Mouse (Mus musculus) forebrain, embryonic 16.5 days (tissue): Measurements from ENCODE around the gene Hsdl2. TPM values are rescaled to one million over a fixed set of nuclear protein-coding genes. Genes with fewer than 3 reads are reported as not detected.
A peak's percentile ranks its signal among the peaks of the same experiment; 100 is the strongest.
"Not testable (repeated sequence)": the region's sequence is repeated elsewhere in the genome, so short reads cannot be mapped to it uniquely, and the experiment has no call there.

ENCODE experiments used
- ATAC-seq: fragments of 200-750 bp; cut with Nextera tagmentation; 2 replicates; pipeline ENCODE4 v1.8.0; 2017; ENCODE audit warnings: mild to moderate bottlenecking, moderate library complexity
- H3K27ac ChIP-seq: fragments of 300-500 bp; sonication (generic); 2 replicates; pipeline ENCODE4 v1.5.1; 2014; ENCODE audit warnings: low read length, control low read depth
- H3K27me3 ChIP-seq: fragments of 300-500 bp; sonication (generic); replicated peaks from 2 replicates; pipeline ENCODE4 v1.6.1; 2014; ENCODE audit warnings: low read length; ENCODE audit not compliant: control insufficient read depth, insufficient read depth
- H3K36me3 ChIP-seq: fragments of 300-500 bp; sonication (generic); 2 replicates; pipeline ENCODE4 v1.6.1; 2014; ENCODE audit not compliant: control insufficient read depth, insufficient read depth
- H3K4me1 ChIP-seq: fragments of 300-500 bp; sonication (generic); replicated peaks from 2 replicates; pipeline ENCODE4 v1.6.1; 2014; ENCODE audit warnings: low read length; ENCODE audit not compliant: control insufficient read depth, insufficient read depth
- H3K4me2 ChIP-seq: fragments of 300-500 bp; sonication (generic); 2 replicates; pipeline ENCODE4 v1.6.1; 2014; ENCODE audit warnings: mild to moderate bottlenecking, low read length, control low read depth
- H3K4me3 ChIP-seq: fragments of 300-500 bp; sonication (generic); replicated peaks from 2 replicates; pipeline ENCODE4 v1.5.1; 2014; ENCODE audit warnings: mild to moderate bottlenecking, low read length, control low read depth
- H3K9ac ChIP-seq: fragments of 300-500 bp; sonication (generic); replicated peaks from 2 replicates; pipeline ENCODE4 v1.6.1; 2014; ENCODE audit warnings: low read depth, low read length, control low read depth
- H3K9me3 ChIP-seq: fragments of 300-500 bp; sonication (generic); 2 replicates; pipeline ENCODE4 v1.6.1; 2016; ENCODE audit warnings: low read length; ENCODE audit not compliant: control insufficient read depth
- WGBS: fragments of 180-500 bp; shearing (Covaris S2); extraction: QIAGEN DNeasy Blood & Tissue Kit; methylation state at CpG from one replicate; pipeline ENCODE4 v1.1.7; 2014; 5-methylcytosine and 5-hydroxymethylcytosine counted together
- polyA plus RNA-seq: library from polyadenylated mRNA; unstranded; fragments of >200 nt; fragmentation: Nextera tagmentation; extraction: Ambion mirVana; gene quantifications from 2 replicates; pipeline ENCODE4 v1.2.1, GENCODE M21; 2015

Gene Hsdl2
- polyA plus RNA-seq, 1 experiment from 2014 or later = 19.5 TPM

DNA sequence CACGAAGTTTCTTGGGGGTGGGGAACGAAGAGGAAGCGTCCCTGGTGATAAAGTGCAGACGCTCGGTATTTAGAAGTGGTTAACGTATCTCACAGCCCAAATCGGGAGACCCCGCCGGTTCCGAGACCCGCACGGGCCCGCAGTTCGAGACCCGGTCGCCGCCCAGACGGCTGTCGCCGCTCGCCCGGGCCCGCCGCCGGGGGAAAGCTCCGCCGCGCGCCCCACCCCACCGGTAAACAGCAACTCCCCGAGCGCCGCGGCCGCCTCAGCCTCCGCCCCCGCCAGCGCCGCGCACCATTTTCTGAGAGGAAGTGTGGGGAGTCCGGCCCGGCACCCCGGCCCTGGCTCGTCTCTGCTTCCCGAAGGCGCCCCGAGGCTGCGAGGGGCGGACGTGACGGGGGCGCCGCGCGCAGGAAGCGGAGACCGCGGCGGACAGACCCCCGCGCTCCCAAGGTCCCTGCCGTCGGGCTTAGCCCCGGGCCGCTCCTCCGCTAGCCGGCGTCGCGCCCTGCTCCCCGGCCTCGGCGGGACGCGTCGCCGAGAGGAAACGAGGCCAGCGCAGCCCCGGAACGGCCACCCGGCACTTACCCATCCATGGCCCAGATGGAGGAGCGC lies 32.7 kb upstream of the Hsdl2 start:
- Histone ChIP-seq H3K9ac (peak overlapping the region; percentile 89), H3K4me2 (peak overlapping the region; percentile 82), H3K4me1 (peaks cover 4% of the 10 kb centered on the region), H3K4me3 (peak overlapping the region; percentile 90), H3K27me3 (no peaks in the 10 kb centered on the region), H3K27ac (peak overlapping the region; percentile 84), H3K36me3 (no peaks in the 10 kb centered on the region), H3K9me3 (no peaks in the 10 kb centered on the region)
- 0% methylated on average over 72 of the region's 83 CpGs for WGBS
- peak; percentile 82 for ATAC-seq

- peak within 1 kb of the TSS; percentile 89 for H3K9ac ChIP-seq
- under 1% methylated on average over 66 of the region's 83 CpGs for WGBS
- no peaks in the 10 kb centered on the region for H3K27me3 ChIP-seq
- ATAC-seq = peak; percentile 88
- no peaks in the 10 kb centered on the region for H3K36me3 ChIP-seq
- peak within 1 kb of the TSS; percentile 84 for H3K27ac ChIP-seq
- peak within 1 kb of the TSS; percentile 90 for H3K4me3 ChIP-seq
- peaks cover 4% of the 10 kb centered on the region for H3K4me1 ChIP-seq
- no peaks in the 10 kb centered on the region for H3K9me3 ChIP-seq
- H3K4me2 ChIP-seq = peak within 1 kb of the TSS; percentile 82
Measured at GRCm38 (mm10) chr4:59549175-59549976, 32.0 kb upstream of the Hsdl2 start, which contains the start of gene Ptbp3. Gene Ptbp3, minus strand, starts transcription at chr4:59549364.

GRCm38 (mm10) chr4:59549977-59550560 lies 31.3 kb upstream of the Hsdl2 start:
- H3K4me1 ChIP-seq = peaks cover 4% of the 10 kb centered on the region
- WGBS = 19% methylated on average over 11 of the region's 11 CpGs

DNA sequence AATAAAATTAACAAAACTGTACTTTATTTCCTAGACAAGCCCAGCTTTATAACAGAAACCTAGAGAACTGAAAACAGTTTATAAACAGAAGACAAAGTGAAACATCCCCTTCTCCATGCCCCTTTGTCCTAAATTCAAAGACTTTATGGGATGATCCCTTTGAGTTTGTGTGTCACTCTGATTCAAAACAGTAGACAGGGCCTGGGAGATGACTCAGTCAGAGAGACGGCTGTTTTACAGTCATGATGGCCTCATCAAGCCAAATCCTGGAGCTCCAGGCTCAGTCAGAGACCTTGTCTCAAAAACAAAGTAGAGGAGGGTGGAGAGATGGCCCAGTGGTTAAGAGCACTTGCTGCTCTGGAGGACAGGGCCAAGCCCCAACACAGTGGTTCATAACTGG lies 29.5 kb upstream of the Hsdl2 start:
- Histone ChIP-seq H3K9me3 (no peaks in the 10 kb centered on the region), H3K36me3 (no peaks in the 10 kb centered on the region), H3K27me3 (no peaks in the 10 kb centered on the region), H3K4me2 (no peak overlapping the region), H3K4me3 (no peak overlapping the region), H3K27ac (no peak overlapping the region), H3K4me1 (peaks cover 4% of the 10 kb centered on the region), H3K9ac (no peak overlapping the region)
- WGBS = 75% methylated on average over 1 of the region's 1 CpGs
- no peak for ATAC-seq

More at GRCm38 (mm10) chr4:59549977-59550560, 31.3 kb upstream of the Hsdl2 start:
- H3K9me3 ChIP-seq = no peaks in the 10 kb centered on the region
- ATAC-seq = no peak
- no peak overlapping the region for H3K27ac ChIP-seq
- no peaks in the 10 kb centered on the region for H3K27me3 ChIP-seq
- H3K4me3 ChIP-seq = peak overlapping the region; percentile 90
- peak overlapping the region; percentile 89; the same call in 1 of the 2 replicates for H3K9ac ChIP-seq
- H3K36me3 ChIP-seq = no peaks in the 10 kb centered on the region
- peak overlapping the region; percentile 82 for H3K4me2 ChIP-seq

DNA sequence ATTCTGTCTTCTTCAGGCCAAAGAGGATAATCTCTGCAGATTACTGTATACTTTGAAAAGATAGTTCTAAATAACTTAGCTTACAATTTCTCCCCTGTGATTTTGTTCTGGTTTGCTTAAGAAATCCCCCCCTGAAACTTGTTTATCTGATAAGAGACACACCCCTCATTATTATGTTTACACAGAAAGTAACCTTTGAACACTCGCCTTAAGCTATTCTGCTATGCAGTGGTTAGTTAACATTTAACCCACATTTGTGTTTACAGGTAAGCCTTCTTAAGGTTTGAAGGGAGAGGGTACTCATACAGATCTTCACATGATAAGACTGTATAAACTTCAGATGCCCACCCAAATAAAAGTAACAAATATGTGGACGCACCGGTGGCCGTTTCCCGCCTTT lies 28.5 kb upstream of the Hsdl2 start:
- H3K9me3 ChIP-seq = no peaks in the 10 kb centered on the region
- no peak overlapping the region for H3K9ac ChIP-seq
- no peak for ATAC-seq
- H3K27ac ChIP-seq = no peak overlapping the region
- 91% methylated on average over 5 of the region's 5 CpGs for WGBS
- no peaks in the 10 kb centered on the region; the same call in 1 of the 2 replicates for H3K4me1 ChIP-seq
- no peak overlapping the region for H3K4me3 ChIP-seq
- no peaks in the 10 kb centered on the region for H3K27me3 ChIP-seq
- H3K36me3 ChIP-seq = no peaks in the 10 kb centered on the region
- H3K4me2 ChIP-seq = no peak overlapping the region

- Histone ChIP-seq H3K27ac (no peak overlapping the region), H3K9me3 (no peaks in the 10 kb centered on the region), H3K4me2 (no peak overlapping the region), H3K9ac (no peak overlapping the region), H3K36me3 (no peaks in the 10 kb centered on the region), H3K4me3 (no peak overlapping the region), H3K27me3 (no peaks in the 10 kb centered on the region), H3K4me1 (no peaks in the 10 kb centered on the region)
- WGBS = 82% methylated on average over 3 of the region's 3 CpGs
- ATAC-seq = no peak
Measured at GRCm38 (mm10) chr4:59553576-59553975, 27.8 kb upstream of the Hsdl2 start.

GRCm38 (mm10) chr4:59555177-59555576 lies 26.2 kb upstream of the Hsdl2 start:
- Histone ChIP-seq H3K27ac (no peak overlapping the region), H3K36me3 (no peaks in the 10 kb centered on the region), H3K4me1 (no peaks in the 10 kb centered on the region), H3K4me2 (no peak overlapping the region), H3K4me3 (no peak overlapping the region), H3K27me3 (no peaks in the 10 kb centered on the region), H3K9me3 (no peaks in the 10 kb centered on the region), H3K9ac (no peak overlapping the region)
- ATAC-seq = no peak

GRCm38 (mm10) chr4:59557343-59557742 lies 24.0 kb upstream of the Hsdl2 start:
- not testable (repeated sequence) for H3K9ac ChIP-seq, H3K4me3 ChIP-seq, H3K4me2 ChIP-seq, H3K27me3 ChIP-seq, ATAC-seq, H3K27ac ChIP-seq, H3K9me3 ChIP-seq, H3K36me3 ChIP-seq, H3K4me1 ChIP-seq
- WGBS = 96% methylated on average over 4 of the region's 4 CpGs

- 74% methylated on average over 6 of the region's 6 CpGs for WGBS
- Histone ChIP-seq H3K27me3 (no peaks in the 10 kb centered on the region), H3K9ac (no peak overlapping the region), H3K4me1 (no peaks in the 10 kb centered on the region), H3K4me2 (no peak overlapping the region), H3K4me3 (no peak overlapping the region), H3K36me3 (no peaks in the 10 kb centered on the region), H3K27ac (no peak overlapping the region), H3K9me3 (no peaks in the 10 kb centered on the region)
- ATAC-seq = no peak
Measured at GRCm38 (mm10) chr4:59558096-59558720, 23.2 kb upstream of the Hsdl2 start.
